Mouse (Mus musculus) spleen, adult 2 months (tissue): Measurements from ENCODE around the gene Surf4.

Source experiments
- CTCF ChIP-seq: fragments of 200-500 bp; IDR thresholded peaks from 2 replicates; pipeline ENCODE4 v1.5.1; 2011; ENCODE audit warnings: mild to moderate bottlenecking, inconsistent platforms; ENCODE audit not compliant: insufficient read depth, insufficient read length, insufficient replicate concordance; ENCODE audit errors: extremely low read depth
- POLR2A ChIP-seq: fragments of 200-500 bp; IDR thresholded peaks from 2 replicates; pipeline ENCODE4 v1.6.1; 2011; ENCODE audit warnings: low read depth, low read length, inconsistent platforms

GRCm38 (mm10) chr2:26919684-26920083 is 14.0 kb downstream of the Surf4 start:
- TF ChIP-seq CTCF (no peak), POLR2A (no peak)
